Mouse (Mus musculus) A20 (cell line): ENCODE measurements at regions not wholly inside any gene's neighbourhood (a gene's known extent, or its start where the extent isn't known, plus 50 kb on each side); places are given as distances from the start of the nearest gene placed in this dataset.

Experiments
- DNase-seq: peaks from one replicate; pipeline ENCODE4 v3.0.0-alpha.2; 2011; ENCODE audit warnings: low read depth, low spot score

GRCm38 (mm10) chr13:54847764-54848183, 58.6 kb downstream of the Tspan17 start:
- DNase-seq, result no peak

- DNase-seq, result peak; percentile 14
Observed at GRCm38 (mm10) chr13:54851131-54851530, 62.0 kb downstream of the Tspan17 start.

- DNase-seq, result no peak
Observed at GRCm38 (mm10) chr13:54855333-54856238, 66.4 kb downstream of the Tspan17 start.

- no peak for DNase-seq
Observed at GRCm38 (mm10) chr13:54862931-54863330, 73.8 kb downstream of the Tspan17 start.

GRCm38 (mm10) chr13:54864048-54864447, 74.9 kb downstream of the Tspan17 start:
- no peak for DNase-seq

GRCm38 (mm10) chr13:54872004-54872403, 77.2 kb upstream of the Unc5a start:
- DNase-seq, result no peak

- no peak for DNase-seq
Observed at GRCm38 (mm10) chr13:54873882-54874281, 75.3 kb upstream of the Unc5a start.

- no peak for DNase-seq
Observed at GRCm38 (mm10) chr13:54874291-54875200, 74.7 kb upstream of the Unc5a start.

GRCm38 (mm10) chr13:54876556-54876955, 72.7 kb upstream of the Unc5a start:
- no peak for DNase-seq

GRCm38 (mm10) chr13:54877656-54878055, 71.6 kb upstream of the Unc5a start:
- DNase-seq, result no peak

GRCm38 (mm10) chr13:54879325-54879724, 69.9 kb upstream of the Unc5a start:
- DNase-seq, result no peak

GRCm38 (mm10) chr13:54880204-54880603, 69.0 kb upstream of the Unc5a start:
- no peak for DNase-seq

- DNase-seq, result no peak
Observed at GRCm38 (mm10) chr13:54882781-54883180, 66.4 kb upstream of the Unc5a start.

GRCm38 (mm10) chr13:54883748-54884708, 65.2 kb upstream of the Unc5a start:
- DNase-seq, result peak; percentile 90

GRCm38 (mm10) chr13:54884709-54885460, 64.3 kb upstream of the Unc5a start:
- DNase-seq, result no peak

- DNase-seq, result no peak
Observed at GRCm38 (mm10) chr13:54887366-54887921, 61.8 kb upstream of the Unc5a start.

GRCm38 (mm10) chr13:54888021-54888420, 61.2 kb upstream of the Unc5a start:
- no peak for DNase-seq

- DNase-seq, result peak; percentile 36
Observed at GRCm38 (mm10) chr13:54889684-54890399, 59.4 kb upstream of the Unc5a start.

GRCm38 (mm10) chr13:54892572-54892971, 56.6 kb upstream of the Unc5a start:
- DNase-seq, result no peak
